Comparison of ENCODE assay signal across 10 mouse cellular contexts in the genomic region with DNA sequence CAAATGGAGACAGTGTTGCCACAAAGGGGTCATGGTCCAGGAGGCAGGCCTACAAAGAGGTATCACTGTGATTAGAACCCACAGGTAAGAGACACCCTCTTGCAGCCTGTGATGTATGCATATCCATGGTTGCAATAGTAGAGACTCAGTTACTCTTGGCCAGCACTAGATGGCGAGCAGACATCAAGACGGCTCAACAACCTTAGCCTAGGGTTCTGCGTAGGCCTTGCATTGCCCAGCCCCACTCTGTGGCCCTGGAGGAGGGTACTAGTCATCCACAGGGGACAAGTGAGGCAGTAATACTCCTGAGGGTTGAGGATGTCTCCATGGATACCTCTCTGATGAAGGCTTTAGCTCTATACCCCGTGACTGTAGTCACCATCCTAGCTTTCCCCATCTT. TPM values are rescaled to one million over a fixed set of nuclear protein-coding genes. Genes with fewer than 3 reads are reported as not detected.
A peak's percentile ranks its signal among the peaks of the same experiment; 100 is the strongest.
DNase-seq lines count a peak whose midpoint lies in the region; ATAC-seq and TF ChIP-seq lines count a peak whose summit lies in the region.
"Had no signal": no experiment of that assay in that cellular context is flagged by ENCODE, and none has a peak within 500 bp of the region (broad histone marks: within the 10 kb centered on the region; RNA-seq: fewer than 3 reads in every experiment).

No protein-coding gene starts in this region.

- no peak for TF ChIP-seq POLR2A in MEL (IDR thresholded peaks at IDR 0.05; ENCODE audit: control insufficient read depth in 1 of 2, insufficient read depth in 1 of 2, low read depth in 1 of 2, low read length in 2 of 2, poor library complexity in 1 of 2)

- H3K9me3 ChIP-seq in hindbrain, embryonic 16.5 days (ENCODE audit: control insufficient read depth, low read length) = no peaks in the 10 kb centered on the region
- no peaks in the 10 kb centered on the region for H3K9me3 ChIP-seq in hindbrain, embryonic 12.5 days (replicated peaks)
- no peaks in the 10 kb centered on the region for H3K9me3 ChIP-seq in MEL (replicated peaks; ENCODE audit: insufficient read depth, low read length)
- H3K9me3 ChIP-seq in liver, embryonic 13.5 days (replicated peaks) = no peaks in the 10 kb centered on the region
- H3K9me3 ChIP-seq: neural tube, embryonic 12.5 days had no signal

- H3K4me1 ChIP-seq in hindbrain, embryonic 16.5 days (ENCODE audit: control insufficient read depth, insufficient read depth, low read depth, low read length) = no peaks in the 10 kb centered on the region
- peaks cover 7% of the 10 kb centered on the region; the same call in 1 of the 2 replicates for H3K4me1 ChIP-seq in hindbrain, embryonic 12.5 days
- H3K4me1 ChIP-seq in MEL (ENCODE audit: control insufficient read depth in 1 of 2, insufficient read depth in 2 of 2, low read length in 2 of 2) = no peaks in the 10 kb centered on the region
- H3K4me1 ChIP-seq in liver, embryonic 13.5 days (replicated peaks) = no peaks in the 10 kb centered on the region; the same call in 1 of the 2 replicates

- DNase-seq in CD4-positive helper T cell, adult 2 months (ENCODE audit: low read depth, low spot score) = peak; percentile 60
- no peak for DNase-seq in MEL (ENCODE audit: low read depth, low spot score)
- no peak for DNase-seq in liver, embryonic 13.5 days
- no peak for DNase-seq in cerebellum, adult 11 months
- DNase-seq in heart, postnatal 10 days = no peak
- no peak for DNase-seq in ovary, postnatal 14 days (ENCODE audit: low spot score)

- no peaks in the 10 kb centered on the region for H3K79me2 ChIP-seq in MEL (ENCODE audit: control insufficient read depth, insufficient read depth, low read length, poor library complexity)

- H3K27me3 ChIP-seq in hindbrain, embryonic 16.5 days (replicated peaks; ENCODE audit: control insufficient read depth, insufficient read depth, low read length) = no peaks in the 10 kb centered on the region
- no peaks in the 10 kb centered on the region for H3K27me3 ChIP-seq in hindbrain, embryonic 12.5 days
- H3K27me3 ChIP-seq in MEL (ENCODE audit: control insufficient read depth in 1 of 2, insufficient read depth in 2 of 2, low read length in 2 of 2) = no peaks in the 10 kb centered on the region
- H3K27me3 ChIP-seq in liver, embryonic 13.5 days = no peaks in the 10 kb centered on the region
- H3K27me3 ChIP-seq: neural tube, embryonic 12.5 days had no signal

- H3K9ac ChIP-seq in hindbrain, embryonic 16.5 days (ENCODE audit: low read depth, low read length) = no peak overlapping the region
- no peak overlapping the region for H3K9ac ChIP-seq in hindbrain, embryonic 12.5 days
- H3K9ac ChIP-seq in MEL (ENCODE audit: control insufficient read depth, low read depth, low read length, poor library complexity, severe bottlenecking) = no peak overlapping the region
- H3K9ac ChIP-seq in liver, embryonic 13.5 days = no peak overlapping the region
- H3K9ac ChIP-seq: neural tube, embryonic 12.5 days had no signal

- TF ChIP-seq EP300 in MEL (IDR thresholded peaks at IDR 0.05; ENCODE audit: low read depth in 1 of 2, low read length in 2 of 2) = no peak

- peak; percentile 34; the same call in 1 of the 2 replicates for ATAC-seq in hindbrain, embryonic 16.5 days
- ATAC-seq in hindbrain, embryonic 12.5 days (ENCODE audit: low FRiP score) = no peak
- peak; percentile 29; the same call in 1 of the 2 replicates for ATAC-seq in liver, embryonic 13.5 days (ENCODE audit: low read depth)

- H3K4me3 ChIP-seq in hindbrain, embryonic 16.5 days (ENCODE audit: low read length) = no peak overlapping the region
- no peak overlapping the region for H3K4me3 ChIP-seq in hindbrain, embryonic 12.5 days
- H3K4me3 ChIP-seq in MEL (ENCODE audit: control insufficient read depth in 1 of 2, insufficient read depth in 1 of 2, low read depth in 2 of 2, low read length in 2 of 2) = no peak overlapping the region
- no peak overlapping the region for H3K4me3 ChIP-seq in liver, embryonic 13.5 days (replicated peaks)
- H3K4me3 ChIP-seq: neural tube, embryonic 12.5 days had no signal

- no peaks in the 10 kb centered on the region for H3K36me3 ChIP-seq in hindbrain, embryonic 16.5 days (ENCODE audit: control insufficient read depth, insufficient read depth, low read length)
- H3K36me3 ChIP-seq in hindbrain, embryonic 12.5 days = no peaks in the 10 kb centered on the region
- no peaks in the 10 kb centered on the region for H3K36me3 ChIP-seq in MEL (ENCODE audit: control insufficient read depth in 1 of 2, insufficient read depth in 2 of 2, low read length in 2 of 2)
- H3K36me3 ChIP-seq in liver, embryonic 13.5 days = no peaks in the 10 kb centered on the region
- H3K36me3 ChIP-seq: neural tube, embryonic 12.5 days had no signal

- no peak overlapping the region for H3K27ac ChIP-seq in hindbrain, embryonic 16.5 days (ENCODE audit: low read depth, low read length)
- H3K27ac ChIP-seq in hindbrain, embryonic 12.5 days = no peak overlapping the region
- H3K27ac ChIP-seq in MEL (ENCODE audit: control insufficient read depth, low read depth, low read length) = no peak overlapping the region
- H3K27ac ChIP-seq in liver, embryonic 13.5 days = no peak overlapping the region
- H3K27ac ChIP-seq: neural tube, embryonic 12.5 days had no signal

- peak; percentile 21 for TF ChIP-seq RAD21 in MEL (IDR thresholded peaks at IDR 0.05; ENCODE audit: low read depth, low read length)

- whole genome bisulfite sequencing in hindbrain, embryonic 16.5 days = 72% methylated on average over 4 of the region's 4 CpGs
- 69% methylated on average over 4 of the region's 4 CpGs for WGBS in hindbrain, embryonic 12.5 days
- 56% methylated on average over 4 of the region's 4 CpGs for WGBS in liver, embryonic 13.5 days (ENCODE audit: insufficient replicate concordance)

- intact Hi-C loops in heart, postnatal 10 days (cut with DNase I) = loop anchor here (2.0 kb wide), 1 partner anchor 239 kb away; no protein-coding TSS in a partner anchor

- H3K4me2 ChIP-seq in hindbrain, embryonic 16.5 days (ENCODE audit: low read length) = no peak overlapping the region
- no peak overlapping the region for H3K4me2 ChIP-seq in hindbrain, embryonic 12.5 days (replicated peaks)
- H3K4me2 ChIP-seq in liver, embryonic 13.5 days = no peak overlapping the region
- H3K4me2 ChIP-seq: neural tube, embryonic 12.5 days had no signal

- TF ChIP-seq CTCF in MEL (IDR thresholded peaks at IDR 0.05 in 2 of 3, conservative IDR thresholded peaks at IDR 0.05 in 1 of 3; ENCODE audit: control insufficient read depth in 1 of 3, insufficient read depth in 1 of 3, low read depth in 2 of 3, low read length in 3 of 3, poor library complexity in 1 of 3, severe bottlenecking in 1 of 3) = peak in 1 of 3 experiments; percentile 14; a peak in 1 of 6 replicates

TF ChIP-seq in MEL, 35 proteins besides CTCF, POLR2A, EP300 and RAD21:
- no peak for TF ChIP-seq NELFE (IDR thresholded peaks at IDR 0.05; ENCODE audit: low read depth, low read length)
- TF ChIP-seq SMC3 (IDR thresholded peaks at IDR 0.05; ENCODE audit: low read depth, low read length) = no peak; the same call in 1 of the 2 replicates
- no peak for TF ChIP-seq ETS1 (IDR thresholded peaks at IDR 0.05; ENCODE audit: low read depth, low read length)
- TF ChIP-seq KAT2A (conservative IDR thresholded peaks at IDR 0.05; ENCODE audit: low read depth, low read length) = no peak
- no peak for TF ChIP-seq POLR2AphosphoS2 (IDR thresholded peaks at IDR 0.05; ENCODE audit: low read length)
- TF ChIP-seq CHD2 (IDR thresholded peaks at IDR 0.05; ENCODE audit: low read length) = no peak

RNA-seq across cellular contexts. Expression of gene Glrp1, which starts 44.1 kb away (rescaled TPM):
- polyA plus RNA-seq in hindbrain, embryonic 16.5 days (2015; fragmentation: Nextera tagmentation; extraction: Ambion mirVana) = not detected in 2 replicates
- not detected in 2 replicates for polyA plus RNA-seq in hindbrain, embryonic 12.5 days (2016; fragmentation: Nextera tagmentation; extraction: Ambion mirVana)
- total RNA-seq in MEL (2012; rRNA removed) = not detected in 2 replicates
- not detected for polyA plus RNA-seq in MEL (2012; ENCODE audit: insufficient read depth in 1 of 2, insufficient read length in 2 of 2, low read depth in 1 of 2, low replicate concordance in 2 of 2, missing spikeins in 1 of 2)
- 0.09 and 0.17 TPM in 2 replicates for polyA plus RNA-seq in liver, embryonic 13.5 days (2015; fragmentation: Nextera tagmentation; extraction: Ambion mirVana)
- under 1 TPM in 1 of 2 experiments, not detected in 1; 0.12 TPM for total RNA-seq in heart, postnatal 10 days (2021)
- polyA plus RNA-seq: intestine, embryonic 14.5 days; neural tube, embryonic 12.5 days had no signal

RNA-seq across cellular contexts. Expression of gene Spp2, which starts 59.0 kb away (rescaled TPM):
- polyA plus RNA-seq in hindbrain, embryonic 16.5 days (2015; fragmentation: Nextera tagmentation; extraction: Ambion mirVana) = 0.28 TPM in 1 of 2 replicates, not detected in the other
- not detected in 2 replicates for polyA plus RNA-seq in hindbrain, embryonic 12.5 days (2016; fragmentation: Nextera tagmentation; extraction: Ambion mirVana)
- not detected in 2 replicates for total RNA-seq in MEL (2012; rRNA removed)
- polyA plus RNA-seq in MEL (2012; ENCODE audit: insufficient read depth in 1 of 2, insufficient read length in 2 of 2, low read depth in 1 of 2, low replicate concordance in 2 of 2, missing spikeins in 1 of 2) = not detected
- polyA plus RNA-seq in liver, embryonic 13.5 days (2015; fragmentation: Nextera tagmentation; extraction: Ambion mirVana) = 176 and 187 TPM in 2 replicates
- not detected for total RNA-seq in heart, postnatal 10 days (2021)
- polyA plus RNA-seq: neural tube, embryonic 12.5 days had no signal

Comparison
In these comparisons a context has a peak if more than half of its experiments do, and no peak if none do; other contexts are left out.
1. RNA of gene Spp2, which starts 59.0 kb away (polyA plus RNA-seq): 176 to 187 TPM in liver, embryonic 13.5 days; 0.28 TPM in hindbrain, embryonic 16.5 days, not detected in hindbrain, embryonic 12.5 days and not detected in MEL; every median in the first group is over 100 times any median in the second.